Mouse (Mus musculus): Measurements from ENCODE around the gene Igfbp7. TPM values are rescaled to one million over a fixed set of nuclear protein-coding genes. Genes with fewer than 3 reads are reported as not detected.

The Igfbp7 gene
- total RNA-seq, 4 experiments from 2014 or later: 19.3 to 31.5 (median 25.8) TPM

- no peak for DNase-seq (ENCODE audit: low spot score in 2 of 2)
These were observed 2.3 kb downstream of the Igfbp7 start for GRCm38 (mm10) chr5:77405455-77406057.

- DNase-seq (ENCODE audit: low spot score in 2 of 2): no peak
These were observed 2.9 kb downstream of the Igfbp7 start for GRCm38 (mm10) chr5:77404941-77405340.

- DNase-seq (ENCODE audit: low spot score in 2 of 2): no peak
These were observed 4.9 kb downstream of the Igfbp7 start for GRCm38 (mm10) chr5:77402901-77403300.

DNA sequence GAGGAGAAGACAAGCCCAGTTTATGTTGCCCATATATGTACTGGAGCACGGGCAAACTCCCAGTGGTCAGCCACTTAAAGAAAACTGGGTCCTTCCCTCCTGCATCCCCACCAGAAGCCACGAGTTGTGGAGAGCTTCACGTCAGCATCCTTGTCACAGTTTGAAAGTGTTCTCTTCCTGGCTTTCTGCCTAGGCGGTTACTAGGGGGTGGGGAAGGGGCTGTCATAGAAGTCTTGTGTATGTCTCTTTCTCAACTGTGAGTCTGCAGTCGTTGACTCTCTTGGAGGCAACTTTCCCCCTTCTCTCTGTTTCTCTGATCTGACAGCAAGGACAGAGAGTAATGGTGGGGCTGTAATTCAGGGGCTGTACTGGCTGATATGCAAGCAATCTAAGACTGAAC, 5.7 kb downstream of the Igfbp7 start:
- DNase-seq (ENCODE audit: low spot score in 2 of 2): no peak

- no peak for DNase-seq (ENCODE audit: low spot score in 2 of 2)
These were observed 7.0 kb downstream of the Igfbp7 start for GRCm38 (mm10) chr5:77400823-77401222.

- DNase-seq (ENCODE audit: low spot score in 2 of 2): no peak
These were observed 7.7 kb downstream of the Igfbp7 start for GRCm38 (mm10) chr5:77400151-77400550.

DNA sequence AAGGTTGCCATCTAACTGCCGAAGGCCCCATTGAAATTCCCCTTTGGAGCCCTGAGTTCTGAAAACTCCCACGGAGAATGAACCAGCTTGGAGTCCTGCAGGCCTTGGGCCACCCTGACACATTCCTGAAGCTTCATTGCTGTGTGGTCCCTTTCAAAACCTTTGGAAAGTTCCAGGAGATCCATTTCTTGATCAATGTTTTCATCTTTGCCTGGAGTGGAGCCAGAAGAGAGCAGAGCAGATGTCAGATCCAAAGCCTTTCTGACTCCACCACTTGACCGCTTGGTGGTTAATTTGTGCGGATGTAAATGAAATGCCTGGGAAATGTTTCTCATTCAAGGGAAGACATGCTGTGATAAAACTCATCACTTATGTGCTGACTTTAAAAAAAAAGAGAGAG, 8.8 kb downstream of the Igfbp7 start:
- DNase-seq (ENCODE audit: low spot score in 2 of 2): no peak

DNA sequence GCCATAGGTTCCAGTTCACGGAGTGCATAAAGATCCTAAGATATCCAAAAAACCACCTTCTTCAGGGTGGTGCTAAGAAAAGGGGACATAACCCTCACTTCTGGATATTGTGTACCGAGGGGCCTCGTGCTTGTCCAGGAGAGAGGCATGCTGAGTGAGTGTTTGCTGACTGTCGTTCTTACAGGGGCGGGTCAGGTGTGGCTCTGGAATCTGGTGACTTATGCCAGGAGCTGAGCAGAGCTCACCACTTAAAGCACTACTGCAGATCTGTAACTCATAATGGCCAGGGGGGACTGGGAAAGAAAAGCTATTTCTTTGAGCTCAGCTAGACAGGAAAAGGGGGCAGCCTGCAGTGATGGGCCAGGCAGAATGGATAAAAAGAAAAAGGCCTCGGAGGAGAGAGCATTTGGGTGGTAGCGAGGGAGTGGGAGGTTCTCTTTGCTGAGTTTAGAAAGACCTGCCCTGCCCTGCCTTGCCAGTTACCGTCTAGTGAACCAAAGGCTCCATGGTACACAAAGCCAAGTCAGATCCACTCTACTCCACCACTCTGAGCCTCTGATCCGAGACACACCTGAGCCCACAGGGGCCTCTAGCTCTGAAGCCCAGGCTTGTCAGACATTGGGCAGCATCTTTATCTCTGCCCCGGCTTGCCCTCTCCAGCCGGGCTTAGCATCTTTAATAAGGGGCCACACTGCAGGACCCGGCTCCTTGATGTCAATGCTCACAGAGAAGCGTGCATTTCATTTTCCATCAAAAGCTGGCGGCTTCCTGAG, 9.4 kb downstream of the Igfbp7 start:
- no peak for DNase-seq (ENCODE audit: low spot score in 2 of 2)

- peak in 1 of 2 experiments; percentile 6 for DNase-seq (ENCODE audit: low spot score in 2 of 2)
These were observed 13.7 kb downstream of the Igfbp7 start for GRCm38 (mm10) chr5:77393990-77394618.

GRCm38 (mm10) chr5:77393094-77393619, 14.7 kb downstream of the Igfbp7 start:
- no peak for DNase-seq (ENCODE audit: low spot score in 2 of 2)

DNA sequence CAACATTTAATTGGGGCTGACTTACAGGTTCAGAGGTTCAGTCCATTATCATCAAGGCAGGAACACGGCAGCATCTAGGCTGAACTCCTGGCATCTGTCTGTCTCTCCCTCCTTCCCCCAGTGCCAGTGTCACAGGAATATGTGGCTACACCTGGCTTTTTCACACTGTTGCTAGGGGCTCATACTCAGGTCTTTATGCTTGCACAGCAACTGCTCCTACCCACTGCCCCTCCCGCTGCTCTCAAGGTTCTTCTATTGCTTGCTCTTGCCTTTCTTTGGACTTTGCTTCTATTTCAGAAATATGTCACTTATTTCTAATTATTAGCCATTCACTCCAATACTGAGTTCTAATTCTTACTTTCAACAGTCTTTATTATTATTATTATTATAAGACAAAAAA, 17.6 kb downstream of the Igfbp7 start:
- no peak for DNase-seq (ENCODE audit: low spot score in 2 of 2)

GRCm38 (mm10) chr5:77388359-77388758, 19.5 kb downstream of the Igfbp7 start:
- no peak for DNase-seq (ENCODE audit: low spot score in 2 of 2)

GRCm38 (mm10) chr5:77387414-77387704, 20.5 kb downstream of the Igfbp7 start:
- DNase-seq (ENCODE audit: low spot score in 2 of 2): no peak

DNA sequence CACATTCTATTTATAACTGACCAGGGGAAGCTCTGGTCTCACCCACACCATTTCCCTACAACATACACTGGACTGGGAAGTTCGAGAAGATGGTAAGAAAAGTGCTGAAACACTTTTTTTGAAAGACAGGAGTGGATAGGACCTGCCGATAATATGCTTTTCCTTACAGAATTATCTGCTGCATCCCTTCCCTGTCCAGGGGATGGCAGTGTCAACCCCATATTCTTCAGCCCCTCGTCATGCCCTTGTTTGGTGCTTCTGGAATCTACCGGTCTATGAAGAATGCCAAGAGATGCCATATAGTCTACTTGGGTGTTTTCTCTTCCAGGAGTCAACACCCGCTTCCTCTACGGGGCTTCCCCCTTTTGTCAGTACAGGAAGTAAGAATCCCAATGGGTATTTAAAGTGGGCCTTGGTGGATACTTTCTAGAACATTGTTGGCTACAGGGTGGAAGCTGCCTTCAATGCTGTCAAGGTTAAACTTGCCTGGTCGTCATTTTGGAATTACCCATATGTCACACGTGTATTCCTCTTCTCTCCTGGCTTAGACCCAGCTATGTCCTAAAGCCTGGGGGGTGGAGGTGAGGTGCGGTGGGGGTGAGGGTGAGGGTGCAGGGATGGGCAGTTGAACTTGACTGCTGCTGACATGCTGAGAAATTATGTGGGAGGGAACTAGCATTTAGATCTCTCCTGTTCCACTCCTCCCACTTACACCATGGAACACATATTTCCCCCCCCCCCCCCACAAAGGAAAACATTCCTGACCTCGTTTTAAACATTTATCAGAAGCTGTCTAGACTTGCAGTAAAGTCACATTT, 21.0 kb downstream of the Igfbp7 start:
- no peak for DNase-seq (ENCODE audit: low spot score in 2 of 2)

DNA sequence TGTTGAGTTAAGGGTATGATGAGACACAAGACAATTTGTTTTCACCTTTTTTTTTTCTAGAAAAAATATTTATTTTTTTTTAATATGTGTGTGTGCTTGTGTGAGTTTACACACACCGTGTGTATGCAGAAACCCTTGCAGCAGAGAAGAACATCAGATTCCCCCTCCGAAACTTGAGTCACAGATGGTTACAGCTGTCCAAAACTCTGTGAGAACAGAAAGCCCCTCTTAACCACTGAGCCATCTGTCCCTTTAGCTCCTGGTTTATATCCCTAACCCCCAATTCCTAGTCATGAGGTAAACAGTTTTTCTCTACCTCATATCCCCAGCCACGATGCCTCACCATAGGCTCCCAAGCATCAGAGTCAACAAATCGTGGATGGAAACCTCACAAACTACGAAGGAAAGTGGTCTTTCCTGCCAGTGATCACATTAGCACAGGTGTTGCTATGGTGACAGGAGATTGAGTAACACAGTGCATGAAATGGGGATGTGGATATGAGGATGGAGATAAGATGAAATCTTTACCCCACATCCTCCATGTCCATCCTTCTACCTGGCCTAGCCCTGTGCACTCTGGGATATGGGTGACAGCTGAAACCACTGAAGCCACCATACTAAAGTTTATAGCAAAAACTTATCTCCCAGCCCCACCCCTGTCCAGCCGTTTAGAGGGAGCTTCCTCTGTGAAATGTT, 21.8 kb downstream of the Igfbp7 start:
- DNase-seq (ENCODE audit: low spot score in 2 of 2): no peak

GRCm38 (mm10) chr5:77385221-77385620, 22.6 kb downstream of the Igfbp7 start:
- no peak for DNase-seq (ENCODE audit: low spot score in 2 of 2)

DNA sequence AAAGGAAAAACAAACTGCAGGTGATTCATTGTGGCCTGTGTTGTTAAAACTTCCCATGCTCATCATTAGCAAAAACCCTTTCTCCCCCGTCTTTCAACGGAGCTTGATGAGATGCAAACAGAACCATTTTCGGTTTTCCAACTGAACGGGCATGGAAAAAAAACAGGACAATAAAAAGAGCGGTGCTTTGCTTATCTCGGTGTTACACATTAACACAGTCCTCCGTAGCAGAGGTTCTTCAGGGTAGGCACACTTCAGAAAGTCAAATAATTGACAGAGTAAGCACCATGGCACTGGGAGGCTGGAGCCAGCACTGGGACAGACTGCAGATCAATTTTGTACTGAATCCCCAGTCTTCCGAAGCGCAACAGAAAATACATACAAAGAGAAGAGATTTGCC, 23.1 kb downstream of the Igfbp7 start:
- no peak for DNase-seq (ENCODE audit: low spot score in 2 of 2)

GRCm38 (mm10) chr5:77383799-77384554, 23.9 kb downstream of the Igfbp7 start:
- no peak for DNase-seq (ENCODE audit: low spot score in 2 of 2)

- DNase-seq (ENCODE audit: low spot score in 2 of 2): no peak
These were observed 26.2 kb downstream of the Igfbp7 start for GRCm38 (mm10) chr5:77381686-77382085.

- no peak for DNase-seq (ENCODE audit: low spot score in 2 of 2)
These were observed 26.6 kb downstream of the Igfbp7 start for GRCm38 (mm10) chr5:77381283-77381682.
